Mouse (Mus musculus) myocyte (in vitro differentiated cells): ENCODE data around the gene Garem2. TPM values are rescaled to one million over a fixed set of nuclear protein-coding genes. Genes with fewer than 3 reads are reported as not detected.

ENCODE experiments used
- H3K27me3 ChIP-seq: one replicate; pipeline ENCODE4 v1.6.1; 2011; ENCODE audit not compliant: control insufficient read depth, insufficient read depth, insufficient read length
- H3K36me3 ChIP-seq: one replicate; pipeline ENCODE4 v1.6.1; 2011; ENCODE audit not compliant: control insufficient read depth, insufficient read depth
- H3K4me2 ChIP-seq: one replicate; pipeline ENCODE4 v1.6.1; 2011; ENCODE audit warnings: low read depth, control low read depth
- H3K4me3 ChIP-seq: one replicate; pipeline ENCODE4 v1.5.1; 2011; ENCODE audit warnings: mild to moderate bottlenecking, control low read depth, moderate library complexity
- H3K79me2 ChIP-seq: one replicate; pipeline ENCODE4 v1.6.1; 2011; ENCODE audit not compliant: control insufficient read depth, insufficient read depth
- H3ac ChIP-seq: one replicate; pipeline ENCODE4 v1.6.1; 2011; ENCODE audit not compliant: control insufficient read depth, insufficient read length
- CEBPB ChIP-seq: IDR thresholded peaks from 2 replicates; pipeline ENCODE4 v1.6.1; 2011; ENCODE audit warnings: mild to moderate bottlenecking, moderate library complexity; ENCODE audit not compliant: poor library complexity, insufficient read depth, severe bottlenecking
- E2F4 ChIP-seq: IDR thresholded peaks from one replicate; pipeline ENCODE4 v1.6.1; 2011; ENCODE audit warnings: mild to moderate bottlenecking, control low read depth, moderate library complexity; ENCODE audit not compliant: insufficient read depth
- MAX ChIP-seq: IDR thresholded peaks from one replicate; pipeline ENCODE4 v1.6.1; 2011; ENCODE audit warnings: low read depth, mild to moderate bottlenecking, control low read depth
- MYOD1 ChIP-seq, 3 experiments: IDR thresholded peaks; one replicate each; pipeline ENCODE4 v1.6.1; 2011; ENCODE audit warnings: control low read depth in 2 of 3, low read depth in 2 of 3, mild to moderate bottlenecking in 2 of 3, moderate library complexity in 1 of 3; ENCODE audit not compliant: insufficient read length in 2 of 3, control insufficient read depth in 1 of 3
- MYOG ChIP-seq, 3 experiments: IDR thresholded peaks; one replicate each; pipeline ENCODE4 v1.6.1; 2011; ENCODE audit warnings: control low read depth in 2 of 3, low read depth in 2 of 3, mild to moderate bottlenecking in 2 of 3; ENCODE audit not compliant: insufficient read length in 2 of 3, control insufficient read depth in 1 of 3, insufficient read depth in 1 of 3
- POLR2A ChIP-seq: IDR thresholded peaks from one replicate; pipeline ENCODE4 v1.6.1; 2011; ENCODE audit warnings: low read depth, mild to moderate bottlenecking, control low read depth, moderate library complexity; ENCODE audit not compliant: insufficient read length
- POLR2AphosphoS2 ChIP-seq: IDR thresholded peaks from one replicate; pipeline ENCODE4 v1.6.1; 2011; ENCODE audit warnings: low read depth, control low read depth; ENCODE audit not compliant: insufficient read length
- REST ChIP-seq: IDR thresholded peaks from one replicate; pipeline ENCODE4 v1.6.1; 2011; ENCODE audit warnings: mild to moderate bottlenecking, control low read depth, moderate library complexity; ENCODE audit not compliant: insufficient read depth, insufficient read length
- SRF ChIP-seq: IDR thresholded peaks from one replicate; pipeline ENCODE4 v1.6.1; 2011; ENCODE audit warnings: low read depth; ENCODE audit not compliant: control insufficient read depth, insufficient read length
- TCF12 ChIP-seq: IDR thresholded peaks from one replicate; pipeline ENCODE4 v1.6.1; 2011; ENCODE audit warnings: mild to moderate bottlenecking, control low read depth; ENCODE audit not compliant: poor library complexity, insufficient read depth, severe bottlenecking
- TCF3 ChIP-seq: IDR thresholded peaks from one replicate; pipeline ENCODE4 v1.6.1; 2011; ENCODE audit warnings: low read depth, control low read depth; ENCODE audit not compliant: insufficient read length
- USF1 ChIP-seq: IDR thresholded peaks from one replicate; pipeline ENCODE4 v1.6.1; 2011; ENCODE audit warnings: low read depth, mild to moderate bottlenecking, control low read depth, moderate library complexity
- polyA plus RNA-seq: library from polyadenylated mRNA; unstranded; fragments of >200 nt; fragmentation: generic; extraction: Trizol; gene quantifications from one replicate; pipeline ENCODE4 v1.2.1, GENCODE M21; 2012; ENCODE audit warnings: missing spikeins

Gene Garem2
- polyA plus RNA-seq, 1 experiment, result 0.12 TPM

DNA sequence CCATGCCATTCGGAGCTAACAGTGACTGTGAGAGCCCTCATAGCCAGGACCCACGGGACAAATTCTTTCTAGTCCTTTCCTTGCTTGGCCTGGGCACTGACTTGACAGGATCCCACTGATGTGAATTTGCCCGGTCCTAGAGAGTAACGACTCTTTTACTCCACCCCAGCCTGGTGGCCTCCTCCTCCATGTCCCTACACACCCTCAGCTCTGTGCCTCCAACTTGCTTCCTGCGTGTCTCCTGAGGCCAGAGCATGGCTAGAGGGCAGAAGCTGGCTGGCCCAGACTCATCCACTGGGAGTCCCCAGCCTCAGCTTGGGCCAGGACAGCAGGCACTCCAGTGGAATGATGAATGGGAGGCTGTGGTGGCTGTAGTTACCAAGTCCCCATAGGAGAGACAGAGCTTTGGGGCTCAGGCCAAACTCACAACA, 2.7 kb downstream of the Garem2 start:
- Histone ChIP-seq H3K4me2 (no peak overlapping the region), H3K4me3 (no peak overlapping the region), H3ac (no peak overlapping the region), H3K79me2 (no peaks in the 10 kb centered on the region), H3K27me3 (peaks cover 36% of the 10 kb centered on the region), H3K36me3 (no peaks in the 10 kb centered on the region)
- no peak for TF ChIP-seq POLR2AphosphoS2
- no peak for TF ChIP-seq USF1
- no peak for TF ChIP-seq REST
- no peak for TF ChIP-seq MYOG (IDR thresholded peaks at IDR 0.05; ENCODE audit: control insufficient read depth in 1 of 3, insufficient read depth in 1 of 3, insufficient read length in 2 of 3, low read depth in 2 of 3)
- TF ChIP-seq TCF12, result no peak
- TF ChIP-seq MAX, result no peak
- no peak for TF ChIP-seq E2F4
- TF ChIP-seq POLR2A, result no peak
- no peak for TF ChIP-seq MYOD1 (IDR thresholded peaks at IDR 0.05; ENCODE audit: control insufficient read depth in 1 of 3, insufficient read length in 2 of 3, low read depth in 2 of 3)
- no peak for TF ChIP-seq CEBPB
- TF ChIP-seq TCF3, result no peak
- TF ChIP-seq SRF, result no peak

DNA sequence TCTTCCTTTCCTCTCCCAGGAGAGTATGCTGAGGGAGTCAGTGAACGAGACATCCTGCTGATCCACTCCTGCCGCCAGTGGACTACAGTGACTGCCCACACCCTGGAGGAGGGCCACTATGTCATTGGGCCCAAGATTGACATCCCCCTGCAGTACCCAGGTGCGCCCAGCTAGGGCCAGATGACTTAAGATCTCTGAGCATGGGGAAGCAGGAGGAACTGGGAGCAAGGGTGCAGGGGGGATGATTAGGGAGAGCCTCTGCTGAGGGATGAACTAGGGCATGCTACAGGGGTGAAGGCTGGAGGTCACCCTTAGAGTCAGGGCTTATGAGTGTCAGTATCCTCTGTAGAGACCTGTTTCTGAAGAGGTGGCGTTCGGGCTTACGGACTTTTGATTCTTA, 3.3 kb downstream of the Garem2 start:
- no peaks in the 10 kb centered on the region for H3K36me3 ChIP-seq
- H3K79me2 ChIP-seq, result no peaks in the 10 kb centered on the region
- no peak overlapping the region for H3K4me2 ChIP-seq
- H3K27me3 ChIP-seq, result peaks cover 31% of the 10 kb centered on the region
- H3ac ChIP-seq, result no peak overlapping the region
- no peak overlapping the region for H3K4me3 ChIP-seq
- TF ChIP-seq CEBPB (no peak), TCF3 (no peak), REST (no peak), POLR2AphosphoS2 (no peak), TCF12 (no peak), MYOD1 (IDR thresholded peaks at IDR 0.05; ENCODE audit: control insufficient read depth in 1 of 3, insufficient read length in 2 of 3, low read depth in 2 of 3) (no peak), POLR2A (no peak), MAX (no peak), MYOG (IDR thresholded peaks at IDR 0.05; ENCODE audit: control insufficient read depth in 1 of 3, insufficient read depth in 1 of 3, insufficient read length in 2 of 3, low read depth in 2 of 3) (no peak), SRF (no peak), USF1 (no peak), E2F4 (no peak)

DNA sequence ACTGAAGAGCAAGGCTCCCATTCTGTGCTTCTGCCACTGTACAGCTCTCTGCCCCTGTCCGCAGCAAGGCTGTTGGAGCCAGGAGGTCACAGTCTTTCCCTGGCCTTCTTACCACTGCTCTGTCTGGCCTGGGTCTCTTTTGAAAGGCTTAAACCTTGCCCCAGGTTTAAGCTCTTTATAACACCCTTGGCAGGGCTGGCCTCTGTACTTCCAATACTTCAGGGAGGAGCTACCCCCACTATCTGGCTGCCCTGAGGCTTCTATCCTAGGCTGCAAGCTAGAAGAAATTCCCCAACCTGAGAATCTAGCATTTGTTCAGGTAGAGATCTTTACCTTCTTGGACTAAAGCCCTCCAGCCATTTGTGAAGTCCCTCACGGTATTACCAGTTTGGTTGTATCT, 4.9 kb downstream of the Garem2 start:
- no peak overlapping the region for H3K4me2 ChIP-seq
- H3K27me3 ChIP-seq, result peaks cover 42% of the 10 kb centered on the region
- no peaks in the 10 kb centered on the region for H3K79me2 ChIP-seq
- no peak overlapping the region for H3K4me3 ChIP-seq
- H3ac ChIP-seq, result no peak overlapping the region
- no peak for TF ChIP-seq POLR2AphosphoS2
- TF ChIP-seq POLR2A, result no peak
- TF ChIP-seq TCF12, result no peak
- TF ChIP-seq USF1, result no peak
- TF ChIP-seq MAX, result no peak
- no peak for TF ChIP-seq MYOG (IDR thresholded peaks at IDR 0.05; ENCODE audit: control insufficient read depth in 1 of 3, insufficient read depth in 1 of 3, insufficient read length in 2 of 3, low read depth in 2 of 3)
- no peak for TF ChIP-seq MYOD1 (IDR thresholded peaks at IDR 0.05; ENCODE audit: control insufficient read depth in 1 of 3, insufficient read length in 2 of 3, low read depth in 2 of 3)
- TF ChIP-seq REST, result no peak
- no peak for TF ChIP-seq TCF3
- TF ChIP-seq CEBPB, result no peak
- TF ChIP-seq E2F4, result no peak
- no peak for TF ChIP-seq SRF
- no peaks in the 10 kb centered on the region for H3K36me3 ChIP-seq

DNA sequence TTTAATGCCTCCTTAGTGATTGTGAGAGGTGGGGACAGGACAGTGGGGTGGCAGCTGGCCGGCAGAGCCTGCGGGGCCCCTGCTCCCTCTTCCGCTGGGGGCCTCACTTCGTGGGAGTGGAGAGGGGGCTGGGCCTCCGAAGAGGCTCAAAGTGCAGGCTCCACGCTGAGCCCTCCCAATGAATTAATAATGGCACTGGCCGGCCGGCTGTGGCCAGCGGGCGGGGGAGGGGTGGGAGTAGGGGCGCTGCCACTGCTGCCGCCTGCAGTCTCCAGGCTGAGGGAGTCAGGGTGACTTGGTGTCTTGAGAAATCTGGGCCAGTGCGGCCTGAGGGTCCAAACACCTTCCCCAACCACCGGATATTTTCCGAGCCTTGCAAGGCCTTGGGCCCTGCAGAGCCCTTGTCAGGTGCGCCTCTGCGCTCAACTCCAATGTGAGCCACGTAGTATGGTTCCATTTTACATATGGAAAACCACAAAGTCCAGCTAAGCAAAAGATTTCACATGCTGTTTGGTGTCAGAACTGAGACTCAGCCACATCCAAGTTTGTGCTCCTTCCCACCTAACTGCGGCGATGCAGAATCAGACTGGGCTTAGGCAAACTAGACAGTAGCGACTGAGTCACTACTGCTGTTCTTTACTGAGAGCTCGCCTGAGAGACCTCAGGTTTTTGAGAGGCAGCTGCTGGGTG, 5.6 kb downstream of the Garem2 start:
- no peak overlapping the region for H3K4me3 ChIP-seq
- no peak for TF ChIP-seq SRF
- H3K27me3 ChIP-seq, result peaks cover 36% of the 10 kb centered on the region
- H3K79me2 ChIP-seq, result no peaks in the 10 kb centered on the region
- H3ac ChIP-seq, result no peak overlapping the region
- no peaks in the 10 kb centered on the region for H3K36me3 ChIP-seq
- no peak overlapping the region for H3K4me2 ChIP-seq

DNA sequence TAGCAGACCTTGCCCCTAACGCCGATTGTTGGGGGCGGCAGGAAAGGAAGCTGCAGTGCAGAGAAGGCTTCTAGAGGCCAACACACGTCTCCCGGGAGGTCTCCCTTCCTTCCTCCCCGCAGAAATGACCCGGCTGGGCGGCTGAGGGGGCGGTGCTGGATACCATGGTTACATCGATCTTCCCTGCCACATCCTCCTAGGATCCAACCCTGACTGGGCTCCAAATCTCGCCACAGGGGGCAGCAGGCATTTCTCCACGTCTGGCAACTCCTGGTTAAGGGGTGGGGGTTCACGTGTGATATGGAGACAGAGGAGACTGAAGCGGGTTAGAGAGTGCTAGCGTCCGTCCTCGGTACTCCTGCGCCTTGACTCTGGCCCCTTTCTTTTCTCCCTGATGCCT, 6.2 kb downstream of the Garem2 start:
- H3ac ChIP-seq, result no peak overlapping the region
- H3K79me2 ChIP-seq, result no peaks in the 10 kb centered on the region
- H3K4me2 ChIP-seq, result no peak overlapping the region
- no peak overlapping the region for H3K4me3 ChIP-seq
- H3K27me3 ChIP-seq, result peaks cover 30% of the 10 kb centered on the region
- no peaks in the 10 kb centered on the region for H3K36me3 ChIP-seq
- TF ChIP-seq TCF3, result no peak
- no peak for TF ChIP-seq SRF
- TF ChIP-seq MAX, result no peak
- no peak for TF ChIP-seq REST
- TF ChIP-seq E2F4, result no peak
- no peak for TF ChIP-seq MYOG (IDR thresholded peaks at IDR 0.05; ENCODE audit: control insufficient read depth in 1 of 3, insufficient read depth in 1 of 3, insufficient read length in 2 of 3, low read depth in 2 of 3)
- TF ChIP-seq MYOD1 (IDR thresholded peaks at IDR 0.05; ENCODE audit: control insufficient read depth in 1 of 3, insufficient read length in 2 of 3, low read depth in 2 of 3), result no peak
- no peak for TF ChIP-seq USF1
- TF ChIP-seq CEBPB, result no peak
- no peak for TF ChIP-seq POLR2AphosphoS2
- no peak for TF ChIP-seq POLR2A
- no peak for TF ChIP-seq TCF12
